Mouse (Mus musculus) Muller cell, postnatal 12 days (primary cell): ENCODE data around the gene Bak1.

Source experiments
- DNase-seq: peaks from one replicate; pipeline ENCODE4 v3.0.0-alpha.2; 2015; ENCODE audit errors: inconsistent ontology term

The Bak1 gene

DNA sequence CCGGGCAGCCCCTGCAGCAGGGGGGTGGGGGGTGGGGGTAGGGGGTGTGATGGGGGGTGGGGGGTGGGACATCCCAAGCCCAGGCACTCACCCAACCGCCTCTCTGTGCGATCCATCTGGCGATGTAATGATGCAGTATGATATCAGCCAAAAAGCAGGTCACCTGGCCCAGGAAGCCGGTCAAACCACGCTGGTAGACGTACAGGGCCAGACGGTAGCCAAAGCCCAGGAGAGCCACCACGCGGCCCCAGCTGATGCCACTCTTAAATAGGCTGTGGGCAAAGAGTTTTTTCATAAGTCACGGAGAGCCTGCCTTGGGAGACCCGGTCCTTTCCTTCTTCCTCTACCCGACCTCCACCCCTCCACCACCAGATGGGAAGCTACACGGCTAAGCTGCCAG, 7.7 kb downstream of the Bak1 start:
- DNase-seq: no peak

DNA sequence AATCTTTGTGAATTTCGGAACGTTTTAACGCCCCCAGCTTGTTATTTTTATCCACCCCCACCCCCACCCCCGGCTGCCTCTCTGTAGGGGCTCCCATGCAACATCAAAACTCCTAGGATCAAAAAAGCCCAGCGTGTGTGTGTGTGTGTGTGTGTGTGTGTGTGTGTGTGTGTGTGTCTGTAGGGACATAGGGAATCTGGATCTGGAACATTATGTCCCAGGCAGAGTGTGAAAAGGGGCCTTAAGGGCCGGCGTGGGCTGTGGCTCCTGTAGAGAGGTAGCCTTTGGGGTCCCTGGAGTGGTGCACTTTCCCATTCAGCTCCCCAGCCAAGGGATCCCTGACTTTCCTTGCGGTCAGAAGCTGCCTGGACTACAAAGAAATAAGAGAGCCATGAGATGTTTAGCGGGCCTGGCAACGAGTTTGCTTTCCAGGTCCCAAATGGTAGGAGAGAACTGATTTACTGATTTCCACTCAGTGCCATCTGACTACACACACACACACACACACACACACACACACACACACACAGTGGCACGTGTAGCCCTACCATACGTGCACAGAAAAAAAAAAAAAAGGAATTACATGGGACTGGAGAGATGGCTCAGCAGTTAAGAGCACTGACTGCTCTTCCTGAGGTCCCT, 10.1 kb downstream of the Bak1 start:
- peak; percentile 35 for DNase-seq

DNA sequence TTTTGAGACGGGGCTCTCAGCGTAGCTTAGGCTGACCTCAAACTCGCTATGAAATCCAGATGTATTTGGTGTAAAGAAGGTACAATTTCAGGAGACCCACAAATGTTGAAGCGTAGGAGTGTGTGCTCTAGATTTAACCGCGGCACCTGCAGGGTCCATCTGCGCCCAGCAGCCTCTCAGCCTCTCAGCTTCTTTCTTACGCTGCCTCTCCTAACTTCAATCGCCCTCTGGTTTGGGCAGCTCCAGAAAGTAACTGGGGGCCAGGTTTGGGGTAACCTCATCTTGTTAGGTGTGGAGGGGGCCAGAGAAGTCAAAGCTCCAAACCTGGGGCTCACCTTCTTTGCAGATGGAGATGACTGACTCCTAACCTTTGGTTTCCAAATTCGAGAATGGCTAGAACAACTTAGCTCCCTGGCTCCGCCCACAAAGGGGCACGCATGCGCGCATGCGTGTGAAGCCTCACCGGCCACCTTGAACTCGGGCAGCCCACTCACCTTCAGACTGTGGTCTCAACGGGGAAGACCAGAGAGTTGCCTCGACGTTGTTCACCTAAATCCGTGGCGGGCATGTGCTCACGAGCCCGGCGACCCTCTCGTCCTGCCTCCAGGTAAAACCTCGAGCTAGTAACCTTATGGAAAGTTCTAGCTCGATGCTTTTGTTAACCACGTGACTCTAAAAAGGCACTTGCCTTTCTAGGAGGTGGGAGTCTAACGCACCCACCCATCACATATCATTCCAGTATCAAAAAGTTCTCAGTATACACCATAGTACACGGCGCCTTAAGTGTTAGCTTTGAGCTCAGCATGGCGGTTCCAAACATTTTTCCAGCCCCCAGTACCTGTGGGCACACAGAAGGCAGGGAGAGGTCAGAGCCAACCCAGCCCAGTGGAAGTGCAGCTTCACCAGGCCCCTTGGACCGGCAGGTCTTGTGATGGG, 11.0 kb downstream of the Bak1 start:
- peak; percentile 84 for DNase-seq

DNA sequence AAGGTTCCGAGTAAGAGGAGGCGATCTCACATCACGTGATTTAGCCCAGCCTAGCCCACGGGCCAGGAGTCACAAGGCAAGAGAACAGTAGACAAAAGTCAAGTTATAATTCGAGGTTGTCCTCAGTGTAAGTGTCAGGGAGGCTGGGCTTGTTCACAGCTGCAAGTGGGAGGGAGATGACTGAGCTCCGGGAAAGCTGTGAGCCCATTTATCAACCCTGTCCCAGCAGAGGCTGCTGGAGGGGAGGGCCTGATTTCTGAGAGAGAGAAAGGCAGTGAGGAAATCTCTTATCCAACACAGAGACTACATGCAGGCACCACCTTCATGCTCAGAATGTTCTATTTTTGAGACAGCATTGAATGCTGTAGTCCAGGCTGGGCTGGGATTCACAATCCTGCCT, 15.9 kb downstream of the Bak1 start:
- no peak for DNase-seq

DNA sequence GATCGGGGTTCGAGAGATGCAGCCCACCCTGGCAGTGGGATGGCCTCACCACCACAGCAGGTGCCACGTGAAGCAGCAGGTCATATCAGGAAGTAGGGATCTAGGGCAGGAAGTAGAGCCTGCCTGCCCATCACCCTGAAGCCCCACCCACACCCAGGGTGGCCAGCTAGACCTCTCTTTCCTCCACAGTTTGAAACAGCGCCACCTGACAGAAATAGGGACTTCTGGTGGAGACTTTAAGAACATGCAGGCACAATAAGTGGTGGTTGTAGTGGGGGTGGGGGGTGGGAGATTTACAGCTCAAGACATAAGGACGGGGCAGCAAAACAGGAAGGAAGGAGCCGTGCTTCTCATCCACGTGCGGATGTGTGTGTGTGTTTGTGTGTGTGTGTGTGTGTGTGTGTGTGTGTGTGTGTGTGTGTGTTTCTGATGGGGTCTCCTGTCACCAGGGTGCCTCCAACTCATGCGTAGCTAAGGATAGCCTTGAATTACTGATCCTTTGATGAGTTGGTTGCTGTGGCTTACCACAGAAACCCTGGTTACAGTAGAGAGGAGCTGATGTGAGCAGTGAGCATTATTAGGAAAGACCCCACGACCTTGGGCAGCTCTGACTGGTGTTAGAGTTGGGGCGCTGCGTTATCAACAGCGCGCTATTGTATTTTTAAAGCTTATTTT, 16.7 kb downstream of the Bak1 start:
- no peak for DNase-seq

DNA sequence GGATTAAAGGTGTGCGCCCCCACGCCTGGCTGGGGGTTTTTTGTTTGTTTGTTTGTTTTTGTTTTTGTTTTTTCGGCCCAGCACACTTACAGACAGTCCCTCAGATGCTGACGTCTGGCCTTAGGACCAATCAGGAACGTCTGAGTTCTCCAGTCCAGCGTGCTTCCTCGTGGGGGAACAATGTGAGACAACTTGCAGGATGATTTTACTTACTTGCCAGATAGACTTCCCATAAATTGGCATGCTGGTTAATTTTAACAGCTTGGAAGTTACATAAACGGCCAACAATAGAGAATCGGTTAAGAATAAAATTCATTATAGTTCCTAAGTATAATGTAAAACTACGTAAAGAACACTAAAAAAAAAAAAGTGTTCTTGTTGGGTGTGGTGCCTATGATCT, 17.6 kb downstream of the Bak1 start:
- DNase-seq: no peak

DNA sequence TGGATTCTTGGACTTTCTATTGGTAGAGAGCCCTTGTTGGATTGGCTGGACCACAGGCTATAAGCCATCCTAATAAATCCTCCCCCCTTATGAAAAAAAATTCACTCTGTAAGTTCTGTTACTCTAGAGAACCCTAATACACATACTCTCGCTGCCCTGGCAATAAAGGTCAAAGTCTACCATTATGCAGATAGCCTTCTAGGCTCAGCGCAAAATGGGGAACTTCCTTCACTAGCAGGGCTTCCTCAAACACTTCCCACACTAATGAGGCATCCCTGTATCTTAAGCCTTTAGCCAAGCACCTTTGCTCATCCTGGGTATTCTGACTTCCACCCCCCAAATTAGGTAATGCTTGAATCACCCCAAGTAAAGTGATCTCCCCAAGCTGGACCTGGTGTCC, 20.5 kb downstream of the Bak1 start:
- no peak for DNase-seq

DNA sequence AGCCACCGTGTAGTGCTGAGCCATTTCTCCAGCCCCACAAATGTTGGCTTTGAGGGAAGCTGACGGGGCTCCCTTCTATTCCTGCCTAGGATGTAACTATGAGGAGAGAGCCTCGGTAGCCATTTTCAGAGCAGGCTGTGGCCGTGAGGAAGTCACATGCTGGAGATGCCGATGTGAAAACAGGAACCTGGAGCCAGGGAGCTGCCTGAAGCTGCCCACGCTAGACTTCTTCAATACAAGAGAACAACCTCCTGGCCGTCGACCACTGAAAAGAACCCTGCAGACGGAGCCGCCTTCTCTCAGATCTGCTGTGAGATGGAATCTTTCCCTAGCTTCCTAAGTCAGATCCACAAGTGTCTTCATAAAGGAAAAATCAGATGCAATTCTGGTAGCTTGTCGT, 23.2 kb downstream of the Bak1 start:
- no peak for DNase-seq

DNA sequence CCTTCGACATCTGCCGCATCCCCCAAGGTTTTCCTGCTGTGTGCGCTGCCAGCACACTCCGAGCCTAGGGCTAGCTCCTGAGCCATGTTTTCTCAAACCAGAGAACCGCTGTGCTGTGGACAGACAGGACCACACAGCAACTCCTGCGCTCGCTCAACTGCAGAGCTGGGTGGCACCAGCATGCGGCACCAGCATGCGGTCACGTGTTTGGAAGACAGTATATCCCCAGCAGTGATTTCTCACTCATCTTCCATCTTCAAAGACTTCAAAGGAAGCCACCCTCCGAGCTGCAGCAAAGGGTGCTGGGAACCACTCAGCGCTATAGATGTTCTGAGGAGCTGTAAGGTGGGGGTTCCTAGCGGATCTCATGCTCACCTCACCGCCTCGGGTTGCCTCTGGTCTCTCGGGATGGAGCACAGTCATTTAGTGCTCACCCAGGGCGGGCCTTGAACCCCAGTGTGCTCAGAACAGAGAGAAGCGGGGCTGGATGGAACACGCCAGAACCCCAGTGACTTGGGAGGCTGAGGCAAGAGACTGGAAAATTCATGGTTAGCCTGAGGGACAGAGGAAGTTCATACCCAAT, 23.8 kb downstream of the Bak1 start:
- DNase-seq: no peak

DNA sequence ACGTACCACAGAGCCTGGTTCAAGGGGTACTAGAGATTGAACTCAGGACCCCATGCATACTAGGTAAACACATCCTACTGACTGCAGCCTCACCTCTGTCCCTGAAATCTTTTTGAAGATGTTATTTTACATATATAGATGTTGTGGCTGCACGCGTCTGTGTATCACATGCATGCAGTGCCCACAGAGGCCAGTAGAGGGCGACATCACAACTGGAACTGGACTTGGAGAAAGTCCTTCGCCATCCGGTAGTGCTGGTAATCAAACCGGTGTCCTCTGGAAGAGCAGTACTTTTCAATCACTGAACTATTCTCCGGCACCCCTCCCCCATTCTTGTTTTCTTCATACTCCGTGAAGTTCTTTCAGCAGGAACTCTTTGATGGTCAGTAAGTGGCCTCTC, 24.4 kb downstream of the Bak1 start:
- DNase-seq: no peak

DNA sequence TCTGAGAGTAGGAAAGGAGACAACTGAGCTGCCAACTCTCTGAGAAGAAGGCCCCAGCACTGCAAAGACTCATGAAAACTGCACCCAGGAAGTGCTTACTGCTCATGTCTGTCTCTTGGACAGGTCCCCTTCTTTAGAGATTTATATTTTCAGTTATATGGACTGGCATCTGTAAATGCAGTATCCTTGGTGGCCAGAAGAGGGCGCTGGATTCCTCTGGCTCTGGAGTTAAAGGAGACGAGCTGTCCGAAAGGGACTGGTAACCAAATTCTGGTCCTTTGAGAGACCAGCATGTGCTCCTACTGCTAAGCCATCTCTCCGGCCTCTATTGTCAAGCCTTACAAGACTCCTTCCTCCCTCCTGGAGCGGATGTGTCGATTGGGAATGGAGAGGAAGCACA, 26.9 kb downstream of the Bak1 start:
- DNase-seq: no peak

DNA sequence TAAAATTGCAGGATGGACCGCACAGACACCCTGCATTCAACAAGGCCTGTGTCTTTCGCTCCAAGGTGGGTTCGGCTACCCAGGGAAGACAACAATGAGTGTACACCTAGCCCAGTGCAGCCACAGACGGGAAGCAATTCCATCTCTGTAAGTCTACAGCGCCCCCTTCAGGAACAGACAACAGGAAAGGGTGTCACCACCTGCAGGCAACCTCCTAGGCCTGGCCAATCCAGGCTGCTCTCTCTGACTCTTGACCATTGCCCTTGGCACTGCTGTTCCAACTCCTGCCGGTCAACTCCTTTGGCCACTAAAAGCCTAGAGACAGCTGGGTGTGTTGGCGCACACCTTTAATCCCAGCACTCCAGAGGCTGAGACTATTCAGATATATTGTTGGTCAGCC, 27.7 kb downstream of the Bak1 start:
- DNase-seq: no peak

DNA sequence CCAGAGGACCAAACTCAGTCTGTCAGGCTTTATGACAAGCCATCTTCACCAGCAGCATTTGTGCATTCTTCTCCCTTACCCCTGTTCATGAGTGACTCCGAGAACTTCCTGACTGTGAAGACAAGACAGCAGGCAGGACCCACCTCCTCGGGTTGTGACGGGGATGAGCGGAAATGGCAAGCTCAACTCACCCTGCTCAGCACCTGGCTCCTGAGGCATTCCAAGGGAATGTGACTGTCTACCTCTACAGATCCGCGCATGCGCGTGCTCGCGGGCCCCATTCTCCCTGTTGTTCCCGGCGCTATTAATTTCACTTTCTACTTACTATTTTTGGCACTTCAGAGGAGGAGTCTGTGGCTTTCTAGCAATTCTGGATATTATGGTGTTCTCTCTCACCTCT, 28.8 kb downstream of the Bak1 start:
- DNase-seq: no peak

DNA sequence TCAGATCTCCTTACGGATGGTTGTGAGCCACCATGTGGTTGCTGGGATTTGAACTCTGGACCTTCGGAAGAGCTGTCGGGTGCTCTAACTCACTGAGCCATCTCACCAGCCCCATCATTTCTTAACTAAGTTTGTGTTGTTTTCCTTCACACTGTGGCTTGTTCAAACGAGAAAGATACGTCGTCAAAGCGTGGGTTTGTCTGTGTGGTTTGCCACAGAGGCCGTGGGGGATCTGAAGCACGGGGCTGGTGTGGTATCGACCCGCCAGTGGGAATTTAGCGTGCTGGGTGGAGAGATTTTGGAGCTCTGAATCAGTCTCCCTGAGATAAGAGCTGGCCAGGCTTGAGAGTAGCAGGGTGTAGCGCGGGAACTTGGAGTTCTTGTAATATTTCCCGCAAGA, 30.5 kb downstream of the Bak1 start:
- no peak for DNase-seq

DNA sequence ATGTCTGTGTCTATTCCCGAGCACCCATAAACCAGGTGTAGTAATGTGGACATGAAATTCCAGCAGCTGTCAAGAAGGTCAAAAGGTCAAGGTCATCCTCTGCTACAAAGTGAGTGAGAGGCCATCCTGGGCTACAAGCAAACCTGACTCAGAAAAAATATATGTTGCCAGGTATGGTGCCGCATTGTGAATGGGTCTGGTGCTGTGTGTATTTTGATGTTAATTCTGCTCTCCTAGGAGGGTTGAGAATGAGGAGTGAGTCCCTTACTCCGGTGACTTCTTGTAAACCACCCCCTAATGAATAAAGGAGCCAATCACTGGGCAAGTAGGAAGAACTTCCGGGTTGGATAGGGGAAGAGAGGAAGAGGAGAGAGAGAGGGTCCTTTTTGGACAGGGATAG, 31.1 kb downstream of the Bak1 start:
- no peak for DNase-seq

DNA sequence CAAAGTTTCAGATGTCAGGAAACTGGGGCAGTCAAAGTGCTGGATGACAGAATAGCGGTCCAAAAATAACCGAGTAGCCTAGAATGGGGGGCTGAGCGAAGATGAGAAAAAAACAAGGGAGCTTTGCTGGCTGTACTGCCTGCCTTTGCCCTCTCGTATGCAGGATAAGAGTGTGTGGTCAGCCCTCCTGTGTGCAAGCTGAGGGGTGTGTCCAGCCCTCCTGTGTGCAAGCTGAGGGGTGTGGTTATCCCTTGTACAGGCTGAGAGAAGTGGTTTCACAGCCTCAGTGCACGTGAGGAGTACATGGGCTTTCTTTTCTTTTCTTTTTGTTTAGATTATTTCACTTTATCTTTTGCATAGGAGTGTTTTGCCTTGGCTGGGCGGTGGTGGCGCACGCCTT, 33.2 kb downstream of the Bak1 start:
- no peak for DNase-seq

DNA sequence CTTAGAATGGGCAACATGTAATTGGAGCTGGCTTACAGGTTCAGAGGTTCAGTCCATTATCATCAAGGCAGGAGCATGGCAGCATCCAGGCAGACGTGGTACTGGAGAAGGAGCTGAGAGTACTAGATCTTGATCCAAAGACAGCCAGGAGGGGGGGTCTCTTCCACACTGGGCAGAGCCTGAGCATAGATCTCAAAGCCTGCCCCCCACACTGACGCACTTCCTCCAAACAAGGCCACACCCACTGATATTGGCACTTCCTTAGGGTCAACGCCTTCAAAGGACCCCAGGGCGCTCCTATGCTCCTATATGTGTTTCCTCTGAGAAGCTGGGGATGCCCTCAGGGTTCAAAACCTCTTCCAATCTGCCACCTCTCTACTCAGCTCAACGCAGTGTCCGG, 33.8 kb downstream of the Bak1 start:
- no peak for DNase-seq

DNA sequence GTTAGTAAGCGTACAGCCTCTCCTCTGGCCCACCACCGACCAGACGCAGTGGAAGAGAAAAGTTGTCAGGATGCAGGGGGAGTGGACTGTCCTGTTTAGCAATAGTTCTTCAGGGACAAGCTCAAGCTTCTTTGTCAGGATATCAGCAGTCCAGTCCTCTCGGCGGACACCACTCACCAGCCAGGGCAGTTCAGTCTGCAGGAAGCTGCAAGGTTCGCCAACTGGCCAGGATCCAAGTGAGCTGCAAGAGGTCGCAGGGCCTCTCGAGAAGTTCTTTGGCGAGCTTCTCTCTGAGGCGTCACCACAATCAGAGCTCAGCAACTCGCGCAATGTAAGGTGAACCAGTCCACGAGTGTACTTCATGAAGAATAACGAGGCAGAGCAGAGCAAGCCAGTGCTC, 34.4 kb downstream of the Bak1 start:
- DNase-seq: no peak

DNA sequence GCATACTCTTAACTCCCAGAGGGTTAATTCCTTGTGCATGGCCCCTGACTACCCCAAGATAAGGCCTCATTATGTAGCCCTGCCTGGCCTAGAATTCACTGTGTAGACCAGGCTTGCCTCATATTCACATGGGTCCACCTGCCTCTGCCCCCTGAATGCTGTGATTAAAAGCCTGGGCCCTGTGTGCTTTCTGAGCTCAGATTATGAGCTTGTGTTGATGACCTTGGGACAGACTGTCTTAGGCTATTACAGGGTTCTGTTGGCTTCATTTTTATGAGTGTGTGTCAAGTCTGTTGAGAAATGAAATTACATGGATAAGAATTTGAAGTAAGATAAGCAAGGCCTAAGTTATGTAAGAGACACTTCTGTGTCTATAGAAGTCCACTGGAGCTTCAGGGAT, 38.3 kb downstream of the Bak1 start:
- no peak for DNase-seq

DNA sequence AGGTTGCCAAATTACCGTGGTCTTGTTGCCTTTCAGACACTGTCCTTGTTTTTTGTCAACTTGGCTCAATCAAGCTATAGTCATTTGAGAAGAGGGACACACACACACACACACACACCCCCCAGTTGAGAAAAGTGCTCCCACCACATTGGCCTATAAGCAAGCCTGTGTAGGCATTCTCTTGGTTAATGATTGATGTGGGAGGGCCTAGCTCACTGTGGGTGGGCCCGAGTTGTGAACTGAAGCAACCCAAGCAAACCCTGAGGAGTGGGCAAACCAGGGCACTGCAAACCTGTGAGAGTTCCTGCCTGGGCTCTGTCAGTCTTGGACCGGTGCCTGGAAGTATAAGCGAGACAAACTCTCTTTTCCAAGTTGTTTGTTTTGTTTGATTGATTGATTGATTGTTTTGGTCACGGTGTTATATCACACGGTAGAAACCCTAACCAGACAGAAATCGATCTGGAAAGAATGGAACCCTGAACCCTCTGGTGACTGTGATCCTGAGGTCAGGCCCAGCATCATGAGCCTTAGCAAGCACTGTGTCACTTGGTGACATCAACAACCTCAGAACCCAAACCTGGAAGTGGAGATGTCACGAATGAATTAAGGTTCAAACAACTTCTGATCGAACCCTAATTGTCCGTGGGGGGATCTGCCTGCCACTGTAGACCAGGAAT, 43.2 kb downstream of the Bak1 start:
- DNase-seq: no peak

DNA sequence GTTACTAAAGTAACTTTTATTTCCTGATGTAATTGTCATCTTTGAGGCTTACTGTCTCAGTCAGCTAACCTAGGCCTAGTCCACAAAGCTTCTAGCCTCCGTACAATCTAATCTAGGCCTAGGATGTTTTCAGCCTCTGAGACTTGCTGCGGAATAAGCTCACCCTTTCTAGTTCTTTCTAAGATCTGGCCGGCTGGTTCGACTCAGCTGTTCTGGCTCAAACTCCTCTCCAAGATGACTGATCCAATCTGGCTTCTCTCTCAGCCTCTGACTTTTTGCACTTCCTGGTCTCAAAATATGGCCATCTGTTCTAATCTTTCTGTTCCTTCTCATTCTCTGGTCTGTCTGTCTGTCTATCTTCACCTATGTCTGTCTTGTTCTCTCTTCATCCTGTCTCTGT, 45.4 kb downstream of the Bak1 start:
- DNase-seq: no peak

DNA sequence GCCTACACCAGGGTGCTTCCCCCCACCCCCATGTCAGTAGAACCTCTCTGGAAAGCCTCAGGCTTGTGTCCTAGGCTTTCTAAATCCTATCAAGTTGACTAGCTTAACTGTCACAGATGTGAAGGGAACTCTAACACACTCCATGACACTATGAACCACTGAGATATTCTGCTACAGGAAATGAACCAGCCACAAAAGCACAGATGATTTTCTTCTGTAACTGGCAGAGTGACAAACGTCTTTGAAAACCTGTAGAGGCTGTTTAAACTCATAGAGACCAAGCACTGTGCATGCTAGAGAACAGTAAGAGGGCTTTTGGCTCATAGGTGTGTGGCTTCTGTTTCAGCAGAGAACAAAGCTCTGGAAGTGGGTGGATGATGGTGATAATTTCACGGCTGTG, 47.8 kb downstream of the Bak1 start:
- no peak for DNase-seq
